8 mouse cellular contexts compared by ENCODE assay signal in the genomic region with DNA sequence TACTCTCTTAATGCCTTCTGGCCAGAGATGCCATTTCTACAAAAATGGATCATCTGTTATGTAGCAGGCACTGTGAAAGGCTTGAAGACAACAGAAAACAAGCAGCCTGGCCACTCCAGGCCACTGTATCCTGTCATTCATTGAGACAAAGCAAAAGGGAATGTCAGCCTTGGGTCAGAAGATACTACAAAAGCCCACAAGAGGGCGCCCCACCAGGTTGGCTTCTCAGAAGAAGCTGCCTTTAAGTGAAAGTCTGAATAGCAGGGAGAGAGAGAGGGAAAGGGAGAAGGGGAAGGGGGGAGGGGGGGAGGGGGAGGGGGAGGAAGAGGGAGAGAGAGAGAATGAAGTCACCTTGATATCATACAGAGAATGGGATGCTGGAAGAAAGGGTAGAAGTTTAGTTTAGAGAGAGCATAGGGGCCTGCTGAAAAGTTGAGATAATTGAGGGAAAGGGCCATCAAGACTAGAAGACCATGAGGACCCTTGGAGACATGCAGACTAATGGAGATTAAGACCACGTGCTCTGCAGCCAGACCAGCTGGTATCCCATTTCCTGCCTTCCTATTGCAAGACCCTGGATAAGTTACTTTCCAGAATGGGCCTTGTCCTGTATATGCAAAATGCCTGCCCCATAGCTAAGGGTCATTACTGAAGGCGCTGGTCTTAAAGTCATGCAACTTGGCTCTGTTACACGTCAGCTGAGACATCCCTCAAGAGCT. TPM values are rescaled to one million over a fixed set of nuclear protein-coding genes. Genes with fewer than 3 reads are reported as not detected.
A peak's percentile ranks its signal among the peaks of the same experiment; 100 is the strongest.
DNase-seq lines count a peak whose midpoint lies in the region; ATAC-seq and TF ChIP-seq lines count a peak whose summit lies in the region.
"Had no signal": no experiment of that assay in that cellular context is flagged by ENCODE, and none has a peak within 500 bp of the region (broad histone marks: within the 10 kb centered on the region; RNA-seq: fewer than 3 reads in every experiment).

No protein-coding gene starts in this region.

- TF ChIP-seq EP300 in ES-Bruce4 (IDR thresholded peaks at IDR 0.05; ENCODE audit: insufficient read depth, low read depth, low read length) = no peak

- TF ChIP-seq CTCF in ES-Bruce4 (IDR thresholded peaks at IDR 0.05; ENCODE audit: low read depth, low read length) = peak; percentile 22

- ATAC-seq in limb, embryonic 11.5 days (ENCODE audit: insufficient number of reproducible peaks, low FRiP score, low TSS enrichment, low read depth) = no peak

- no peaks in the 10 kb centered on the region for H3K27me3 ChIP-seq in ES-Bruce4 (ENCODE audit: control insufficient read depth, insufficient read depth, low read length, poor library complexity, severe bottlenecking)
- no peaks in the 10 kb centered on the region for H3K27me3 ChIP-seq in limb, embryonic 11.5 days (ENCODE audit: control insufficient read depth, insufficient read depth, low read length)

- no peaks in the 10 kb centered on the region for H3K36me3 ChIP-seq in ES-Bruce4 (ENCODE audit: control insufficient read depth, insufficient read depth, low read length, poor library complexity, severe bottlenecking)
- H3K36me3 ChIP-seq in limb, embryonic 11.5 days (ENCODE audit: control insufficient read depth, insufficient read depth, low read length) = no peaks in the 10 kb centered on the region

- no peak overlapping the region for H3K27ac ChIP-seq in ES-Bruce4 (ENCODE audit: insufficient read depth, low read length)
- no peak overlapping the region for H3K27ac ChIP-seq in limb, embryonic 11.5 days (replicated peaks; ENCODE audit: low read depth, low read length)

- H3K9ac ChIP-seq in ES-Bruce4 (ENCODE audit: low read depth, poor library complexity, severe bottlenecking) = no peak overlapping the region
- H3K9ac ChIP-seq in limb, embryonic 11.5 days (ENCODE audit: low read length) = no peak overlapping the region

- no peak overlapping the region for H3K4me3 ChIP-seq in ES-Bruce4 (ENCODE audit: low read depth, low read length)
- H3K4me3 ChIP-seq in limb, embryonic 11.5 days (ENCODE audit: low read depth, low read length) = no peak overlapping the region

- DNase-seq in kidney, postnatal 10 days = peak; percentile 52
- no peak for DNase-seq in kidney, adult 18-20 months
- DNase-seq in CD4-positive helper T cell, adult 2 months (ENCODE audit: low read depth, low spot score) = peak; percentile 64
- DNase-seq in limb, embryonic 11.5 days (ENCODE audit: low spot score) = peak; percentile 47
- DNase-seq in urinary bladder, postnatal 4 days (ENCODE audit: low spot score in 2 of 2) = no peak
- DNase-seq in frontal cortex, postnatal 14 days (ENCODE audit: low spot score in 2 of 2) = no peak
- DNase-seq: cerebellum, adult 18-20 months had no signal

- no peak overlapping the region for H3K4me2 ChIP-seq in limb, embryonic 11.5 days (ENCODE audit: low read depth, severe bottlenecking)

- no peaks in the 10 kb centered on the region for H3K4me1 ChIP-seq in ES-Bruce4 (ENCODE audit: control insufficient read depth, insufficient read depth, low read length)
- H3K4me1 ChIP-seq in limb, embryonic 11.5 days (ENCODE audit: control insufficient read depth, insufficient read depth, low read length) = no peaks in the 10 kb centered on the region

- no peak for TF ChIP-seq POLR2A in ES-Bruce4 (IDR thresholded peaks at IDR 0.05; ENCODE audit: insufficient read depth, low read length)

- no peaks in the 10 kb centered on the region for H3K9me3 ChIP-seq in ES-Bruce4 (replicated peaks; ENCODE audit: control insufficient read depth, insufficient read depth, low read length, poor library complexity, severe bottlenecking)
- no peaks in the 10 kb centered on the region for H3K9me3 ChIP-seq in limb, embryonic 11.5 days (ENCODE audit: control insufficient read depth, low read length)

- 63% methylated on average over 4 of the region's 4 CpGs for WGBS in limb, embryonic 11.5 days

RNA-seq across cellular contexts. Expression of gene Kcnmb1, which starts 18.6 kb away (rescaled TPM):
- polyA plus RNA-seq in ES-Bruce4 (2011; ENCODE audit: insufficient read depth, insufficient read length, low read depth, missing spikeins) = not detected in 2 replicates
- 0.16 and 0.17 TPM in 2 replicates for polyA plus RNA-seq in limb, embryonic 11.5 days (2014; fragmentation: Nextera tagmentation; extraction: Ambion mirVana)

RNA-seq across cellular contexts. Expression of gene Kcnip1, which starts 48.7 kb away (rescaled TPM):
- not detected in 2 replicates for polyA plus RNA-seq in ES-Bruce4 (2011; ENCODE audit: insufficient read depth, insufficient read length, low read depth, missing spikeins)
- 0.35 and 0.80 TPM in 2 replicates for polyA plus RNA-seq in limb, embryonic 11.5 days (2014; fragmentation: Nextera tagmentation; extraction: Ambion mirVana)

Comparison
In these comparisons a context has a peak if more than half of its experiments do, and no peak if none do; other contexts are left out.
1. DNase-seq: peak in kidney, postnatal 10 days (single experiment), CD4-positive helper T cell, adult 2 months (single experiment) and limb, embryonic 11.5 days (single experiment); none in kidney, adult 18-20 months (single experiment), urinary bladder, postnatal 4 days (0 of 2) and frontal cortex, postnatal 14 days (0 of 2).